Mouse (Mus musculus): ENCODE results near the gene Mdga1.
A peak's percentile ranks its signal among the peaks of the same experiment; 100 is the strongest.

Mdga1 gene

DNA sequence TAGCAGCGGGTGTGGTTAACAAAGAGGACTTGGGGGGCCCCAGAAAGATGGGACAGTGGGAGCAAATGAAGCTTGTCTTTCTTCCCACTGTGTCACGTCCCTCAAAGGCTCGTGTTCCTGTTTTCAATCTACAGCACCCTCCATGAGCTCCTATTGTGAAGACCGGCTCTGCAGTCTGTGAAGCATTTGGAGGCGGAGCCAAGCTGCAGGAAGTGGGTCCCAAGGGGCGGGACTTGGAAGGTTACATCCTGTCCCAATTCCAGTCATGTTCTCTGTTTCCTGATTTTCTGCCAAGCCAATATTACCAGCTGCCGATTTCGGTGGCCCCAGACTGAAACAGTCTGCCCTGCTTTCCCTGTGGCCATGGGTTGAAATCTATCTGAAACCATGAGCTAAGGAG lies 11.7 kb upstream of the Mdga1 start:
- no peak for DNase-seq (ENCODE audit: low spot score in 2 of 2)

DNA sequence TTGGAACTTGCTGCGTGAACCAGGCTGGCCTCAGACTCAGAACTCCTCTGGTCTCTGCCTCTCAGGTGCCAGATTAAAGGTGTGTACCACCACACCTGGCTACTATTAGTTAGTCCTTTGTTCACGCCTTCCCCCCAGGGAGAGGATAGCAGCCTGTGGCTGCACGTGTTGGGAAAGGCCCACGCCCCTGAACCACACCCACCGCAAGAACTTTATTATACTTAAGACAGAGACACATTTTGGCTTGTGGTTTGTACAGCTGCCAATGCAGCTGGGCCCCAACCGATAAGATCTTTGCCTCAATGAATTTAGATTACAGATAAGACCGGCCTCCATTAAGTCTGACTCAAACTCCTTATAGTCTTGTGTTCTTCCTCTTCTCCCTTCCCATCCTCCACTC lies 10.0 kb upstream of the Mdga1 start:
- DNase-seq (ENCODE audit: low spot score in 2 of 2): no peak

DNA sequence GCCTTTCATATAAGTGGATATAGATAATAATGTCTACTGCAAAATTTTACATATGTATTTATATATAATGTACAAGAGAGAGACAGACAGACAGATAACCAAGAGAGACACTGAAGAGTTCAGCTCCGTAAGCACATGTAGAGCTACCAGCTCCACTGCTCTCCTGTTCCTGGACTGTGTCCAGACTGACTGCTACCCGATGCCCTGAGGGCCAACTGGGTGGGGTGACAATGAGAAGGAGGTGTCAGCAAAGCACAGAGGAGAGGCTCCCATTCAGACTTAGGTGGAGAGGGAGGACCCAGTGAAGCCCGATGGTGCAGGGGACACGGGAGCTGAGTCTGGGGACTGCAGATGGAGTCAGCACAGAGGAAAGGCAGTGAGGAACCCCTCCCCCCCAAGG lies 9.1 kb upstream of the Mdga1 start:
- no peak for DNase-seq (ENCODE audit: low spot score in 2 of 2)

DNA sequence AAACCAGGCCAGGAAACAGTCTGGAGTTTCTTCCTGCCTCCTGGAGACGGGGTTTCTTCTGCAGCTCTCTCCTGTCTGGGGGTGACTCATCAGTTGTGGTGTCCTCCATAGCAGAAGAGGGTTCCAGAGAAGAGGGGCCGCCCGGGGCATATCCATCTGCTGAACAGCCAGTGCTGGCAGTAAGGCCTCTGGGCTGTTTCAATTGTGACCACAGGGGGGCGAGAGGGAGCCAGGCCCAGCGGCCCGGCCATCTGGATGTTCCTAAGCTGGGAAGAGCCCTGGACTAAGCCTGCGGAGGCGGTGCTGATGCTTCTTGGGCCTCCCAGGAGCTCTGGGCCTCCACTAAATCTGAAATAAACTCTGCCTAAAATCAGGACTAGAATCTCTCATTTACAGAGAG lies 5.8 kb upstream of the Mdga1 start:
- DNase-seq (ENCODE audit: low spot score in 2 of 2): peak; percentile 80 to 86

DNA sequence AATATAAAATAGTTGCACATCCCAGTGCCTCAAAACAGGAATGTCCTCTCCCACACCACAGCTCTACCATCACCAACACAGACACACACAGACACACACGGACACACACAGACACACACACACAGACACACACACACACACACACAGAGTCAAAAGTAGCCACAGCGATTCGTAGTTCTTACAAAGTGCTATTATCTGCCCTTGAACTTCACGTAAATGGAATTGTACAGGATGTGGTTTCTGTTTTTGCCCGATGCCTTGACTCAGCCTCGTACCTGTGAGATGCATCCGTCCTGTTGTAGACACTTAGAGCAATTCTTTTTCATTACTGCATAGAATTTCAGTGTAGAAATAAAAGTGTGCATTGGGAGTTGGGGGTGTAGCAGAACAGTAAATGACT lies 3.3 kb upstream of the Mdga1 start:
- no peak for DNase-seq (ENCODE audit: low spot score in 2 of 2)

DNA sequence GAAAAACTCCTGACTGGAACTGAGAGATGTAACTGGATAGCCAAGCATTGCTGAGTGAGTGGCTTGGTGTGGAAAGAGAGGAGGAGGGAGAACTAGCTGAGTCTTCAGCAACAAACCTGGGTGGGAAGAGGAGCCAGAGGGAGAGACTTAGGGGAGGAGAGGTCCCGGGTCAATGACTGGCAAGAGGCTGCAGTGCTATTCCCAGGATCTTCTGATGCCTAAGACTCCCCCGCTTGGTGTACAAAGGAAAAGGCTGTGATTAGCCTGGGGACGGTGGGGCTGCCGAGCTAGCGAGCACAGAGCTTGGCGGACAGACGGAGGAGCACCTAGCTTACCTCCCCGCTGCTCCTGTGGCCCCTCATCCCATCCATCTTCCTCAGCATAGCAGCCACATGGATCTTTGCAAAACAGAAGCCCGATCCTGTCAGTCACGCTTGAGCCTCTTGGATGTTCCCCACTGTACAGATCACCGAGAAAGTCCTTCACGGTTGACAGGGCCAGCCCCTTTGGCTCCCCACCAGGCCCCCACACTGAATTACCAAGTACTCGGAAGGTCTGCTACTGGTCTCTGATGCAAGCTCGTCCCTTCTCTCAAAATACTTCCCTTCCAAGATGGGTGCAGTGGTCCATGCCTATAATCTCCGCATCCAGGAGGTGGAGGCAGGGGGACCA lies 2.0 kb upstream of the Mdga1 start:
- DNase-seq (ENCODE audit: low spot score in 2 of 2): no peak

DNA sequence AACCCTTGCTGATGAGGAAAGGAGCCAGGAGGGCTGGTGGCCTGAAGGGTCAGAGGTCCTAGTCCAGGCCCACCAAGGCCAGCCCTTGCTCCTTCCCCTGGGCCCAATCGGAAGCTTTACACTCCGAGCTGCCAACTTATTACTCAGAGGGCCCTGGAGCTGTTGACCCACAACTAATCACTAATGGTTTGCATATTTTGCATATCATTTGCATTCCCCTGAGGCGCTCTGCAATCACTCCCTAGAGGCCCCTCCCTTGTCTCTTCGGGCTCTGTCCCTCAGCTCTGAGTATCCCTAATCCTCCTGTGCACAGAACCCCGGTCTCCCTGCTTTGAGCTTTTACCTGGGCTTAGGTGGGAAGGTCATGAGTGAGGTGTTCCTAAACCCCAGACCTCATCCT lies 4.4 kb downstream of the Mdga1 start:
- DNase-seq (ENCODE audit: low spot score in 2 of 2): no peak

DNA sequence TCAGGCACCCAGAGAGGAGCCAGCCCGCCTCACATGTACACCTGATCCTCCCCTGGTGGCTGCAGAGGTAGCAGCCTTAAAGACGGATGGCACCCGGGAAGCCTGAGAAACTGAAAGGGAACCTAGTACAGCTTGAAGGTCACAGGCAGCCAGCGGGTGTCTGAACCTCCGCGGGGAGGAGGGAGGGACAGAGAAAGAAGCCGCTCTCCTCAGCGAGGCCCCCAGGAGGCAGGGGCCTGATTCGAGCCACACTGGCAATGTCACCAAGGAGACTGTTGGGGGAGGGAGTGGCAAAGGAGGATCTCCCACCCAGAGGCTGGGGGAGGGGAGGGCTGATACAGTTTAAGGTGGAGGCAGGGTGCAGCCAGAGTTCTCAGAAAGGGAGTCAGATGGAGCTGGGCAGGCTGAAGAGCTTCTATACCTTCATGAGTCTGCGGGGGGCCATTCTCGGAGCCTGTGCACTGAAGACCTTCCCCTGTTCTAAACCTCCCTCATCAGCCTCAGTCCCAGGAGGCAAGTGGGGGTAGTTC lies 6.1 kb downstream of the Mdga1 start:
- DNase-seq (ENCODE audit: low spot score in 2 of 2): no peak

DNA sequence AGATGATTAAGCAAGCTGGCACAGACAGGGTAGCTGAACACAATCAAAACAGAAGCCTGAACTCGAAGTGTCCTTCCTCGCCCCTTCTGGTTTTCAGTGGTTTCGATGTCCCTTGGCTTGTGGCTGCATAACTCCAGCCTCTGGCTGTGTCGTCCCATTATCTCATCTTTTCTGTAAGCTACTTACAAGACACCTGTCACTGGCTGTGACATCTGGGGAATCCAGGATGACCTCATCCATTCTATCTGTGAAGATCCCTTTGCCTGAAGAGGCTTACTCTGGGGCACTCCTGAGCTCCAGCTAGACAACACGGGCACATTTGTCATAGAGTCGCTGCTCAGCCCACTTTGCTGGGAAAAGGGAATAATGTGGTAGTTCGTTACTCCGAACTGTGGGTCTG lies 14.0 kb downstream of the Mdga1 start:
- no peak for DNase-seq (ENCODE audit: low spot score in 2 of 2)

DNA sequence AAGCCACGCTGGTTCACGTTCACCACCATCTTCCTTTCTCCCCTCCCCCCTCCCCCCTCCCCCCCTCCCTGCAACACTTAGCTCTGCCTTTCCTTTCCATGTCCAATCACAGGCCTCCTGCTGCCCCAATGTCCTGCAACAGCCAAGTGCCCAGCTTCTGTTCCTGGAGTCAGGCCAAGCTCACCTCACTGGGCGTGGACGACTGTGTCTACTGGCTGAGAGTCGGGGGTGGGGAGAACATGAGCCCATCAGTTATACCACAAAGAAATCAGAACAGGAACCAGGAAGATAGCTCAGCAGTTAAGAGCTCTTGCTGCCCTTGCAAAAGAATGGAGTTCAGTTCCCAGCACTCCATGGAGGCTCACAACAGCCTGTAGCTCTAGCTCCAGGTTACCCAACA lies 15.6 kb downstream of the Mdga1 start:
- DNase-seq (ENCODE audit: low spot score in 2 of 2): no peak

DNA sequence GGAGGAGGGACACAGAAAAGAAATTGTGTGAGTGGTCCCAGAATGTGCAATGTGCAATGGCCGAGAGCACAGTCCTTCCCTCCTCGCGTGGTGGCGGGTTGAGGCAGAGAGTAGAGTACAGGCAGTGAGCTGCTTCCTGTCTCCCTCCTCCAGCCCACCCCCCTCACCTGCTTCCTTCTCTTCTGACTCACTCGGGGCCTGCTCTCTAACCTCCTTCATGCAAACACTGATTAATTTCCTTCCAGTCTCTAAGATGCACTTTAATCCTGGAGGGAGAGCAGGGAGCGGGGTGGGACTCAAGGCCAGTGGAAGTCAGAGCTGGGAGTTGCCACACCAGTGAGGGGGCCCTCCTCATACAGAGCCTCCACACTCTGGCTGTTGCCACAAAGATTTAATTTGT lies 18.8 kb downstream of the Mdga1 start:
- peak; percentile 28 to 44 for DNase-seq (ENCODE audit: low spot score in 2 of 2)

DNA sequence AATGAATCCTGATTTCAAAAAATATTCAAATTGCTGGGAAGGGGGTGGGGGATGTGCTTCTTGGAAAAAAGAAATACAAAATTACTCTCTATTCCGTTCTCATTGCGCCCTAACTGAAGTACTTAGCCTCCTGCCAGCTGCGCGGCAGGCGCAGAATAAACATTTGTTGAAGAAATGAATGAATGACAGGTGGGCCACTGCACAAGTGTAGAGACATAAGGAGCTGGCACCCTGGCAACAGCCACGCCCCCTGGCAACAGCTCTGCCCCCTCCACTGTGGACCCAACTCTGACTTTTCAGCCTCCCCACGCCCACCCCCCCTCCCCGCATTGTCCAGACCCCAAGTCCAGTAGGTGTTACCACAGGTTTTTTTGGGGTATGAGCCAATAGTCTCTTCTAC lies 19.3 kb downstream of the Mdga1 start:
- DNase-seq (ENCODE audit: low spot score in 2 of 2): no peak

DNA sequence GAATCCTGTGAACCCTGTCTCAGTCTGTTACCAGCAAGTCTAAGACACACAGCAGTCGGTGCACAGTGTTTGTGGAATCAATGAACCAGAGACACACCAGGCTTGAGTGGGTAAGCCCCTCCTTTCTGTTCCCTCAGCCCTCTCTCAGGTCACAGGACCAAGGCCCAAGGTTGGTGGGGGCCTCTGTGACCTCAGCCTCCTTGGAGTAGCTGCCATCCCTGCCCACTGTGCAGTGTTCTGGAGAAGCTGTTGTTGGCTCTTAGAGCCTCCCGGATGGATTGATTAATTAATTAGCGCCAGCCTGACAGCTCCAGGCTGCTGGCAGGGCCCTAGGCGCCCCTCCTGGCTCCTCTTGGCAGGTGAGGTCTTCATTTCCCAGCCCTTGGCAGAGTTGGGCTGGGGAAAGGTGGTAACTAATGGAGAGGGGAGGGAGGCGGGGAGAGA lies 22.6 kb downstream of the Mdga1 start:
- DNase-seq (ENCODE audit: low spot score in 2 of 2): no peak

DNA sequence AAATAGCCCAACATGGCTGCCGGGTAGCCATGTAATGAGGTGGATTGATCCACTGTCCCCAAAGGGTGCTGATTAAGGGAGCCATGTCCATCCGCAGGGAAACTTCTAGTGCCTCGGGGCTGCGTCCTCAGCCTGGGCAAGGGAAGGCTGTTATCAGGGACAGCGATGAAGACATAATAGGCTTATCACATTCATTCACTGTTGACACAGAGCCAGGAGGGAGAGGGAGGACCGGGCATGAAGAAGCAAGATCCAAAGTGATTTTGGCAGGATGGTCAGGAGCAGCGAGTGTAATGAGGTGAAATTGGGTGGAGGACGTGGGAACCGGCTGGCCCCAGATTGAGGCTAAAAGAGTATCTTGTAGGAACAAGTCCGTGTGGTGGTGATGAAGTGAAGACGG lies 25.5 kb downstream of the Mdga1 start:
- no peak for DNase-seq (ENCODE audit: low spot score in 2 of 2)

DNA sequence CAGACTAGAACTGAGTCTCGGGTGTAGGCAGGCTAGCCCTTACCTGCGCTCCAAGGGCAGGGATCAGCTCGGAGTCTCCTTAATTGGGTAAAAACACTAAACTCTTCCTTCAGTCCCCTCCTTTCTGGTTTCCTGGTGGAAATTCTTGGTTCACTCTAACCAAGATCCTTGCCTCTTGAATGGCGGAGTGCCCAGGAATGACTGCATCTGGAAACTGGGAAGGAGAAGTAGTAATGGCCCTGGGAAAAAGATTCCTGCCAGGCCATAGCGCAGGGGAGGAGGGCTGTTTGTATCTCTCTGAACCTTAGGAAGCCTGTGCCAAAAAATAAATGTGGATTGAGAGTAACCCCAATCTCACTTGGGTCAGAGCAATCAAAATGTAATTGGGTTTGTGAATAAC lies 30.9 kb downstream of the Mdga1 start:
- DNase-seq (ENCODE audit: low spot score in 2 of 2): no peak

DNA sequence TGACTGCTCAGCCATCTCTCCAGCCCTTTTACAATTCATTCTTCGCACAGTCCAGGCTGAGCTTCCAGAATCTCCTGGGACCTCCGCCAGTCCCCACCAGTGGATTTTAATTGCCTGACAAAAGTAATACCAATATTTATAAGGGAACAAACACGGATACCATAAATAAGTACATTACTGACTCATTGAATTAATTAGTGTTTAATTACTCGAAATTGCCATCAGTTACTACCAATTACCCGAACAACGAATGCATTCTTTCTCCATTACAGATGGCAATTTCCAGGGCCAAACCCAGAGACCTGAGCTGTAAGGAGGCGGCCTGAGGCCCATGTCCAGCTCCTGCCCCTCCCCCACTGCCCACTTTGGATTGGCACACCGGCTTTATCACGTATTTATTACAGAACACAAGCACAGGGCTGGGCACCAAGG lies 32.5 kb downstream of the Mdga1 start:
- no peak for DNase-seq (ENCODE audit: low spot score in 2 of 2)

DNA sequence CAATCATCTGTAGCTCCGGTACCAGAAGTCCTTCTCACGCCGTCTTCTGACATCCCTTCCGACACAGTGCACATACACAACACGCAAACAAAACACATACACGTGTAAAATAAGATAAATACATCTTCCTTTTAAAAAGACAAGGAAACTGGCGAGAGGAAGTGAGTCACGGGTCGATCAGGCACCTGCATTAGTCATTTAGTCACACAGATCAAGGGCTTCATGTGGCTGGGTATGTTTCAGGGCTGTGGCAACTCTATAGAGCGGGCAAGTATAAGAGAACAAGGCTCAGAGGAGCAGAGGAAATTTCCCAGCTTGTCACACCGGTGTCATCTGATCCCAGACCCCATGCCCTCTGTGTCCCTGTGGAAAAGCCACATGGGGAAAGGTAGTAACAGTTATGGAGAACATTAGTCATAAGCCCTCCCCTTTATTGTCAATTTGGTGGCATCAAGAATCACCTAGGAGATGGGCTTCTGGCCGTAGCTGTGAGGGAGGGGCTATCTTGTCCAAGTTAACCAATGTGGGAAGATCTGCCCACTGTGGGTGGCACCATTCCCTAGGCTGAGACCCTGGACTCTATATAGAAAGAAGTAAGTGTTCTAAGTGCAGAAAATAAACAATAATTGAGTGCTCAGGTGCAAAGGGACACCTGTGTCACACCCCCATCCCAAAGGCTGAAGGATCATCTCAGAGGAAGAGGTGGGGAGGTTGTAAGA lies 35.6 kb downstream of the Mdga1 start:
- peak in 1 of 2 experiments; percentile 10 for DNase-seq (ENCODE audit: low spot score in 2 of 2)

DNA sequence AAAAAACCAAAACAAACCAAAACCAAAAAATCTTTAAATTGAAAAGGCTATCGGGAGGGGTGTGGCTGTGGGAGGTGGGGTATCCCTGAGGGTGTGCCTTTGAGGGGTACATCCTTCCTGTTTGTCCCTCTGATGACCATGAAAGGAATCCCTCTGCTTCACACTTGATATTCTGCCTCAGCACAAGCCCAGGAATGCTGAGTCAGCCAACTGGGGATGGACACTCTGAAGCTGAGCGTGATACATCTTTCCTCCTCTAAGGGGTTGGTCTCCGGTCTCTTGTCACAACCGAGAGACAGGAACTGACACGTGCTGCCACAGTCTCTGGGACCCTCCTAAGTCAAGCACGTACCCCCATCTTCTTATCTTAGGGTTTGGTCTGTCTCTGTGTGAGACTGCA lies 37.1 kb downstream of the Mdga1 start:
- DNase-seq (ENCODE audit: low spot score in 2 of 2): no peak

DNA sequence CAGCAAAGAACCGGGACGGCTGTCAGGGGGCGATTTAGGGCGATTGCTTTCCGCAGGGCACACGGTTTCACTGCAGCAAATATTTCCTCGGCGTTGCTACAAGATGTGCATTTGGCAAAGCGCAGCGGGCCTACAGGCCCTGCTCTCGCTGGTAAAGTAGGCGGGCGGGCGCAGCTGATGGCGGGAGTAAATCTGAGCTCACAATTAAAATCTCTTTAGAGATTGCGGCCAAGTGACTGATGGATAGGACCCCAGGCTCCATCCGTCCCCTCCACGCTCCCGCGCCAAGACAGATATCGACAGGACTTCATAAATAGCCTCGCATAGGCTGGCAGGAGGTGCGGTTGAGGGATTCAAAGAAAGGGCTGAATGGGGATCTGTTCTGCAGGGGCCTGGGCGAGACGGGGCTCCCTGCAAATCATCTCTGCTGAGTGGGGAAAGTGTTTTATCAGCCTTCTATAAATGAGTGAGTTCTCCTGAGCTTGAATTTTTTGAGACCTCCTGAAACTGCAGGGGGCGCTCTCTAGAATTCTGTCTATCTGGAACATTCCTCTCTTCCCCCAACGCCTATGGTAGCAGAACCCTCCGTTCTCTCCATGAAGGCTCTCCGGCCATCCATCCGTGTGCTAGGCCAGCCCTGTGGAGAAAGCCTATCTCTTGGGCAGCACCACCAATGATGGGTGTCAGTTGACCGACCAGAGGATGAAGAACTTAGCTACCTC lies 38.5 kb downstream of the Mdga1 start:
- DNase-seq (ENCODE audit: low spot score in 2 of 2): no peak

DNA sequence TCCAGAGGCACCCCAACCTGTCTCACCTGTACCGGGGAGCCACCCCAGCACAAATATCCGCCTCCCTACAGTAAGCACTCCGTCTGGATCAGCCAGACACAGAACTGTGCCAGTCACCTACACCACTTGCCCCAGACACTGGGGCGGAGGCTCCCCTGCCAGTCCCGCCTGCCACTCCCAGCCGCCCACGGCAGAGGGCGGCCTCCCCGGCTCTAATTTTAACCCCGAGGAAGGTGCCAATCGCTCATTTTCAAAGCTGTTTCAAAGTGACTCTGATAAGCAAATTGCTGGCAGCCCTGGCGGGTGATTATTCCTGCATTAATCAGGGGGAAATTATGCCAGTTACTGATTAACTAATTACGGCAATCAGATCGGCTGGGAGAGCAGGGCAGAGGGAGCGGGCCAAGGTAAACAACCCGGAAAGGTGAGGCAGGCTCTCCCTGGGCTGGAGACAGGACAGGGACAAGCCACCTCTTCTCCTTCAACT lies 41.1 kb downstream of the Mdga1 start:
- peak; percentile 45 to 67 for DNase-seq (ENCODE audit: low spot score in 2 of 2)

DNA sequence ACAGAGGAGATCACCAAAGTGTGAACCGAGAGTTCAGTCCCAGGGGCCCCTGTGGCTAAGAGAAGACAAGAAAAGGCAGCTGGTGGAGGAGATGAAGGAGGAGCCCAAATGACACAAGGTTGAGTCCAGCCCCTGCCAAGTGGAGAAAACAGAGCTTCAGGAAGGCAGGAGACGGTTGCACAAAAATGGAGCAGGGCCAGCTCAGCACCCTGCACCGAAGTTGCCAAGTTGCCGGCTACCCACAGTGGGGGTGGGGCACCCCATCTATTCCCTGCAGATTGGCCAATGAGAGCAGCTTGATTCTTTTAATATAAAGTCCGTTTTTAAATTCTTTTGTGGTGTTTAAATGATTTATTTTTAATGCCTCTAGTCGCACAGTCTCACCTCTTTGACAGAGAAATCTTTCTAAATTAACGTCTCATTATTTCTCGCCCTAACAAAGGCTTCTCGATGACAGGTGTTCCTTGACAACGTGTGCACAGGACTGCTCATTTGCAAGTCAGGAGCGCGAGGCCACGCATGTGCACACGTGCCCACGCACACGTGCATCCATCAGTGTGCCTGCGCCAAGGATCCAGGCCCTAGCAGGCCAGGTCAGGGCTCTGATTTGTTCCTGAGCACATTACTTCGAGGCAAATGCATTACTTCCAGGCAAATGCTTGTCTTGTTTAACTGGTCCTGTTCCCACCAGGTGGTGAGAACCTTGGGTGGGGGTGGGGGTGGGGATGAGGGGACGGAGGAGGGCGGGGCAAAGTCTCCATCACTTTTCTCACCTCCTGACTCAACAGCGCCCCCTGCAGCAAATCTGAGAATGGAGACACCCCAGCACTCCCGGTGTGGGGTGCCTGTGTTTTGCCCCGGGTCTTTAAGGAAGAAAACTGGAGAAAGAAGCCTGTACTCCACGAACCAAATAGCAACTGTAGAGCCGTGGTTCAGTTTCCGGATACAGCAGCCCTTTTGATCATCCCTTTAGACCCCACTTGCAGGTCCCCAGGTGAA lies 44.0 kb downstream of the Mdga1 start:
- DNase-seq (ENCODE audit: low spot score in 2 of 2): no peak
